Mouse (Mus musculus) heart, embryonic 15.5 days (tissue): ENCODE results near the gene Kcne2. TPM values are rescaled to one million over a fixed set of nuclear protein-coding genes. Genes with fewer than 3 reads are reported as not detected.

Experiments
- ATAC-seq: fragments of 200-750 bp; cut with Nextera tagmentation; replicated peaks from 2 replicates; pipeline ENCODE4 v1.8.0; 2017; ENCODE audit warnings: low read depth, moderate TSS enrichment; ENCODE audit not compliant: insufficient number of reproducible peaks, insufficient read depth, low FRiP score
- H3K27ac ChIP-seq: fragments of 300-500 bp; sonication (generic); 2 replicates; pipeline ENCODE4 v1.5.1; 2015; ENCODE audit warnings: mild to moderate bottlenecking, inconsistent platforms
- H3K27me3 ChIP-seq: fragments of 300-500 bp; sonication (generic); 2 replicates; pipeline ENCODE4 v1.6.1; 2015; ENCODE audit warnings: inconsistent platforms
- H3K36me3 ChIP-seq: fragments of 300-500 bp; sonication (generic); 2 replicates; pipeline ENCODE4 v1.6.1; 2015; ENCODE audit warnings: mild to moderate bottlenecking, inconsistent platforms
- H3K4me1 ChIP-seq: fragments of 300-500 bp; sonication (generic); replicated peaks from 2 replicates; pipeline ENCODE4 v1.6.1; 2015; ENCODE audit warnings: inconsistent platforms
- H3K4me2 ChIP-seq: fragments of 300-500 bp; sonication (generic); 2 replicates; pipeline ENCODE4 v1.6.1; 2015; ENCODE audit warnings: inconsistent platforms, mild to moderate bottlenecking, moderate library complexity
- H3K4me3 ChIP-seq: fragments of 300-500 bp; sonication (generic); 2 replicates; pipeline ENCODE4 v1.5.1; 2015; ENCODE audit warnings: mild to moderate bottlenecking, inconsistent platforms
- H3K9ac ChIP-seq: fragments of 300-500 bp; sonication (generic); 2 replicates; pipeline ENCODE4 v1.6.1; 2015; ENCODE audit warnings: mild to moderate bottlenecking, inconsistent platforms
- H3K9me3 ChIP-seq: fragments of 300-500 bp; sonication (generic); replicated peaks from 2 replicates; pipeline ENCODE4 v1.6.1; 2016; ENCODE audit warnings: inconsistent platforms
- WGBS: fragments of 180-500 bp; shearing (Covaris S2); methylation state at CpG from one replicate; pipeline ENCODE4 v1.1.7; 2015; ENCODE audit warnings: mixed read lengths; 5-methylcytosine and 5-hydroxymethylcytosine counted together
- polyA plus RNA-seq: library from polyadenylated mRNA; unstranded; fragments of >200 nt; fragmentation: Nextera tagmentation; extraction: Ambion mirVana; gene quantifications from 2 replicates; pipeline ENCODE4 v1.2.1, GENCODE M21; 2015

The Kcne2 gene
- polyA plus RNA-seq = 0.66 and 1.0 TPM in 2 replicates

DNA sequence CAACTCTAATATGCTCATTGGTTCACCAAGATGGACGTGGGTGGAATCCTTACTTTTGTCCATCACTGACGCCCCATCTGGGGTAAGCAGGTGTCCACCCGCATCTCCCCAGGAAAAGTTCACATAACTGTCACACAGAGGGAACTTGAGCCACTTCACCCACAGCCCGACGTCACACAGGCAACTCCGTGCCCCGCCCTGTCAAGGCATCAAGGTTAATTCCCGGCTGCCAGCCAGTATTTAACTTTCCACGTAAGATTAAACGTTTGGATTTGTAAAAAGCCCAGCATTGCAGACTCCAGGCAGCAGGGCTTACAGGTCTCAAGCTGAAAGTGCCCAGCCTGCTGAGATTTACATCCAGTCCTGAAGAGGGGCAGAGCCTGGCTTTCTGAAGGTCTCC is at the start of gene Kcne2:
TSS of gene Kcne2 (plus strand) at position 289 of the 400 bp plus-strand sequence.
- Histone ChIP-seq H3K9me3 (no peaks in the 10 kb centered on the region), H3K36me3 (no peaks in the 10 kb centered on the region), H3K4me2 (no peak within 1 kb of the TSS), H3K27me3 (no peaks in the 10 kb centered on the region; the same call in 1 of the 2 replicates), H3K4me1 (peaks cover 11% of the 10 kb centered on the region), H3K4me3 (no peak within 1 kb of the TSS), H3K9ac (no peak within 1 kb of the TSS), H3K27ac (no peak within 1 kb of the TSS)
- ATAC-seq = no peak
- WGBS = 60% methylated on average over 10 of the region's 10 CpGs

DNA sequence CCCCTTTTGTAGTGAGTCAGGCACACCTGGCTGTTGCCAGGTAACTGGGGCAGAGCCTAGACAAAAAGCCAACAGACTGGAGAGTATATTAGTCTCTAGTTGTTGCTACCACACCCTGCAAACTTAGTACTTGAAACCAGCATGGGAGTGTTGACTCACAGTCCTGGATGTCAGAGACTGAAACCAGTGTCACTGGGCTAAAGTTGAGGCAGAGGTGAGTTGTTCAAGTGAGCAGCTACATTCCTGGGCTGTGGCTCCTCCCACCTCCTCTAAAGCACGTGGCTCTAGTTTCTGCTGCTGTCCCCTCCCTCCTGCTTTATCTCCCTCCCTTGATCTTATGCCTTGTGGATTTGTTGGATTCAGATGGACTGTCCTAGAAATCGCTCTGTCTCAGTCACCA is 46.3 kb upstream of the Kcne2 start:
- H3K27ac ChIP-seq = no peak overlapping the region
- no peak overlapping the region for H3K4me2 ChIP-seq
- no peak overlapping the region for H3K4me3 ChIP-seq
- 41% methylated on average over 2 of the region's 2 CpGs for WGBS
- peaks cover 3% of the 10 kb centered on the region for H3K4me1 ChIP-seq
- ATAC-seq = no peak
- H3K36me3 ChIP-seq = no peaks in the 10 kb centered on the region
- H3K27me3 ChIP-seq = no peaks in the 10 kb centered on the region
- H3K9ac ChIP-seq = no peak overlapping the region
- no peaks in the 10 kb centered on the region for H3K9me3 ChIP-seq

DNA sequence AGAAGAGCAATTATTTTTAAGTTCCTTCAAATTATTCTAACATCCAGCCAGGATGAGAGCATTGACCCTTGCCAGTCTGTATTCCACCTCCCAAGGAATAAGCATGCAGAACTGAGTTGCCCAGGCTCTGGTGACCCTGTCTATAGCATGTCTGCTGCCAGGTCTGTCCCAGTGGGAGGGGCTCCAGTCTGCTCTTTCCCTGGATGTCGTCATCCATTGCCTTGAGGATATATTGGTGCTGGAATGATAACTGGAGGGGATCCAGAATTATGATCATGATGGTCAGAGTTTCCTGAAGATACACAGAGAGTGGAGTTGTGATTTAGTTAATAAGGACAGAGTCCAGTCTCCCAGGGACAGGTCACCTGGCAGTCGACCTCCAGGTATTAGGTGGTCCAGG is 45.2 kb upstream of the Kcne2 start:
- H3K4me2 ChIP-seq = no peak overlapping the region
- no peak for ATAC-seq
- no peaks in the 10 kb centered on the region for H3K36me3 ChIP-seq
- no peak overlapping the region for H3K27ac ChIP-seq
- H3K27me3 ChIP-seq = no peaks in the 10 kb centered on the region
- 41% methylated on average over 2 of the region's 2 CpGs for WGBS
- H3K9me3 ChIP-seq = no peaks in the 10 kb centered on the region
- H3K9ac ChIP-seq = no peak overlapping the region
- H3K4me1 ChIP-seq = peaks cover 3% of the 10 kb centered on the region
- no peak overlapping the region for H3K4me3 ChIP-seq

DNA sequence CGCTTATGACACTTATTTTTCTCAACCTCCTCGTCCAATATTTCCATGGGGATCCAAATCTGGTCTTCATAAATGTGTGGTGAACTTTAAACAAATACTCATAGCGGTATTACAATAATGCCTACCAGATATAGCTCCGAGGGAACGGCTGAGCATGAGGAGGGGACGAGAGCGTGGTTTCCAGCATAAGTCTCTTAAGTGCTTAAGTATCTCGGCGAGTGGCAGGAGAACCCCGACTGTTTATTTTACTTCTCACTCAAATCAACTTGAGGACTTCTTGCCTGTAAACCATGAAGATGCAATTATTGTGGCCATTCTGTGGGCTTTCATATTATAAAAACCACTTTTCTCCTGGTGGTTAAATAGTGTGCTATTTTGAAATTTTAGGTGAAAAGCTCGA is 44.5 kb upstream of the Kcne2 start:
- H3K27me3 ChIP-seq = no peaks in the 10 kb centered on the region
- no peak overlapping the region for H3K9ac ChIP-seq
- no peaks in the 10 kb centered on the region for H3K36me3 ChIP-seq
- 44% methylated on average over 11 of the region's 11 CpGs for WGBS
- no peaks in the 10 kb centered on the region for H3K9me3 ChIP-seq
- no peak overlapping the region for H3K27ac ChIP-seq
- no peak overlapping the region; the same call in 1 of the 2 replicates for H3K4me2 ChIP-seq
- ATAC-seq = no peak
- H3K4me3 ChIP-seq = no peak overlapping the region
- H3K4me1 ChIP-seq = peaks cover 3% of the 10 kb centered on the region

DNA sequence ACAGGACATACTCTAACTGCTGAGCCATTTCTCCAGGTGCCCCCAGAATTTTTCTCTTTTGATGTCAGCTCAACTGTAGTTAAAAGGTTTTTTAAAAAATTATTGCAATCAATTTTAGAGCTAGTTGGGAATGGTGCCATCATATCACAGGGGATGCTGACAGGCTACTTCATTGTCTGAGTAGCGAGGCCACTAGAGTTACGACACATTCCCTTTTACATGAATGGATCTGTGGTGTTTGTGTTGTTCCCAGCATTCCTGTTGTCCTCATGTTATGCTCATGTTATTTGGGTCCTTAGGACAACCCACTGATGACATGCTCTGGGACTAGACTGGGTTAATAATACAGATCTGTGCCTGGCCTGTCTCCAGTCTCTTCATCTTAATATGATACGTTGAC is 42.5 kb upstream of the Kcne2 start:
- no peak overlapping the region for H3K27ac ChIP-seq
- no peak overlapping the region for H3K9ac ChIP-seq
- 60% methylated on average over 3 of the region's 3 CpGs for WGBS
- no peak for ATAC-seq
- H3K9me3 ChIP-seq = no peaks in the 10 kb centered on the region
- 0 out of 2 replicates have a peak, but pooled peaks cover 3% of the 10 kb centered on the region for H3K27me3 ChIP-seq
- H3K4me1 ChIP-seq = peaks cover 3% of the 10 kb centered on the region
- H3K4me3 ChIP-seq = no peak overlapping the region
- no peak overlapping the region for H3K4me2 ChIP-seq
- H3K36me3 ChIP-seq = no peaks in the 10 kb centered on the region

DNA sequence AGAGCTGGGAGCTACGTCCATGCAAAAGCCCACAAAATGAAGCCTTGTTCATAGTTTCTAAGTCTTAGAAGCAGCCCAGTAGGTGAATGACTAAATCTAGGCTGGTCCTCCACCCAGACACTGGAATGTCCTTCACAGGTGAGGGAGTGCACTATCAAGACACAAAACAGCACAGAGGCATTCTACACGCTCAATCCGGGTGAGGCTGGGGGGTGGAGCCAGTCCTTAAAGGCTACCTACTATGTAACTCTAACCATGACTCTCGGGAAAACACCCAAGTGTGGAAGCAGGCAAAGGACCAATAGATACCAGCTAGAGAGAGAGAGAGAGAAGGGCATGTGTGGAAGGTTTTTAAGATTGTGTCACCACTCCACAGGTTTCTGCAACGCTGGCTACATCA is 41.7 kb upstream of the Kcne2 start:
- no peak overlapping the region for H3K9ac ChIP-seq
- no peak overlapping the region for H3K4me3 ChIP-seq
- H3K36me3 ChIP-seq = no peaks in the 10 kb centered on the region
- no peaks in the 10 kb centered on the region for H3K9me3 ChIP-seq
- H3K4me1 ChIP-seq = peaks cover 3% of the 10 kb centered on the region
- no peak for ATAC-seq
- 0 out of 2 replicates have a peak, but pooled peaks cover 3% of the 10 kb centered on the region for H3K27me3 ChIP-seq
- 51% methylated on average over 5 of the region's 5 CpGs for WGBS
- H3K27ac ChIP-seq = no peak overlapping the region
- no peak overlapping the region for H3K4me2 ChIP-seq

DNA sequence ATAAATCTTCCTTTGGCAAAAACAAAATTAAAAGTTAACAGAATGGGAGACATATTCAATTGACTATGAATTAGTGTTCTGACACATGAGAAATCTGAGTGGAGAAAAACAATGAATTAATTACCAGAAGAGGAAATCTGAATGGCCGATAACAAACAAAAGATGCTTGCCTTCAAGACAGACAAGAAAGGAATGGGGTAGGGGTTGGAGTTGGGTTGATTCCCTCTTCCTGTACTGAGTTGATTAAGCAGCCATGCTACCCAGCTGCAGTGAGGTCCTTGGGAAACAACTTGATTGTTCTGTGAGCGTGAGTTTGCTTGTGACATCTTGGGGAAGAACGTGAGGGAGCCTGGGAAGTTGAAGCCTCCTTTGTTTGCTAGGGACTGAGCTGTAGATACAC is 37.9 kb upstream of the Kcne2 start:
- H3K9me3 ChIP-seq = no peaks in the 10 kb centered on the region
- no peaks in the 10 kb centered on the region for H3K36me3 ChIP-seq
- no peak overlapping the region for H3K4me3 ChIP-seq
- 0 out of 2 replicates have a peak, but pooled peaks cover 3% of the 10 kb centered on the region for H3K27me3 ChIP-seq
- H3K9ac ChIP-seq = no peak overlapping the region
- ATAC-seq = no peak
- no peak overlapping the region for H3K4me2 ChIP-seq
- WGBS = 74% methylated on average over 3 of the region's 3 CpGs
- H3K27ac ChIP-seq = no peak overlapping the region
- peaks cover 3% of the 10 kb centered on the region for H3K4me1 ChIP-seq

DNA sequence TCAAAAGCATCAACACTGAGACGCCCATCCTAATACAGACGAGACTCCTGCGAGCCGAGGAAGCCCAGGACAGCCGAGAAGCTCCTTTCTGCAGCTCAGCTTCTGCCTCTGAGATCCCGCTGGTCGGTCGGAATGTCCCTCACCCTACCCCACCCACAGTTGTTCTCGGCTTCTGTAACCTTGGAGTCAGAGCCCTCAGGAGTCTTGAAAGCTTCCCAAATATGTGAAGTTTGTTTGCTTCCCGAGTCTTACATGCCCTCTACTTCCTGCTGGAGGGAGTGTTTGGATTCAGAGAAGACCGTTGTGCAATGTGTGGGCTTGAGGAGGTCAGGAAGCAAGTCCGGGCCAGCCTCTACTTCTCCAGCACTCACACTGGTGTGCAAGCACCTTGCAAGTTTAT is 24.3 kb upstream of the Kcne2 start:
- no peak for ATAC-seq
- Histone ChIP-seq H3K27ac (no peak overlapping the region), H3K27me3 (no peaks in the 10 kb centered on the region), H3K36me3 (no peaks in the 10 kb centered on the region), H3K9me3 (no peaks in the 10 kb centered on the region), H3K4me3 (no peak overlapping the region), H3K4me2 (no peak overlapping the region), H3K9ac (no peak overlapping the region), H3K4me1 (no peaks in the 10 kb centered on the region)
- 72% methylated on average over 12 of the region's 12 CpGs for WGBS

DNA sequence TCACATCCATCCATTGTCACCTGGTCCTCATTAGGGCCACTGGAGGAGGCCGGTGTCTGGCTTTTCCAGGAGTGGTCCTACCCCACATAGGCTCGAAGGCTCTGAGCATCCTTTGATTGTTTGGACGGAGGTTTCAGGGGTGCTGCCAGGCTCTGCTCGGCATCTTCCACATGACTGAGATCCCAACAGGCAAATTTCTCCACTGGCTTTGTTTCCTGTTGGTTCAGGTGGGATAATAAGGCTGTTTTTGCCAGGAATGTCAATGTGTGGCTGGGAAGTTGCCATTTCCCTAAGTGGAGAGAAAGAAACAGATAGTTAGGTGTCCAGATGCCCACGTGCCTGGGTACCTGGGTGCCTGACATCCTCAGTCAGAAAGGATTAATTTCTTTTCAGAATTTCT is 17.7 kb upstream of the Kcne2 start:
- no peaks in the 10 kb centered on the region for H3K27me3 ChIP-seq
- H3K4me3 ChIP-seq = no peak overlapping the region
- H3K27ac ChIP-seq = no peak overlapping the region
- no peak for ATAC-seq
- H3K9ac ChIP-seq = no peak overlapping the region
- H3K9me3 ChIP-seq = no peaks in the 10 kb centered on the region
- H3K36me3 ChIP-seq = no peaks in the 10 kb centered on the region
- 74% methylated on average over 5 of the region's 5 CpGs for WGBS
- no peak overlapping the region for H3K4me2 ChIP-seq
- H3K4me1 ChIP-seq = no peaks in the 10 kb centered on the region

DNA sequence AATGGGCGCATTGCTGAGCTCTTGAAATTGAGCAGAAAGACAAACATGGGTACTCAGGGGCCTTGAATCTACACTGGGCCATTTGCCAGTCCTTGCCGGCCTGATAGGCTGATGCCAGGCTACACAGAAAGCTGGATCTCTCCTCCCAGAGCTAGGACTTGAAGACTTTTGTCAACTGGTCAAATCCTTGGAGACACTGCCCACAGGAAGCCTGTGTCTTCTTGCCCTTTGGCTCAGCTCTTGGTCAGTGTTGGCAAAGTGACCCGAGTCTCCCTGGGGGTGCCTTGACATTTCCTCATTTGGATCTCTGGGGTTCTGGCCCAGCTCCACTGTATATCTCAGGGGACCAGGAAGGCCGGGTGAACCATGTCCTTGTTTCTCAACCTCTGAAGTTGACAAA is 16.7 kb upstream of the Kcne2 start:
- H3K4me2 ChIP-seq = no peak overlapping the region
- H3K27ac ChIP-seq = no peak overlapping the region
- H3K4me3 ChIP-seq = no peak overlapping the region
- no peak for ATAC-seq
- H3K9me3 ChIP-seq = no peaks in the 10 kb centered on the region
- H3K9ac ChIP-seq = no peak overlapping the region
- 77% methylated on average over 4 of the region's 4 CpGs for WGBS
- no peaks in the 10 kb centered on the region for H3K4me1 ChIP-seq
- H3K36me3 ChIP-seq = no peaks in the 10 kb centered on the region
- no peaks in the 10 kb centered on the region for H3K27me3 ChIP-seq

DNA sequence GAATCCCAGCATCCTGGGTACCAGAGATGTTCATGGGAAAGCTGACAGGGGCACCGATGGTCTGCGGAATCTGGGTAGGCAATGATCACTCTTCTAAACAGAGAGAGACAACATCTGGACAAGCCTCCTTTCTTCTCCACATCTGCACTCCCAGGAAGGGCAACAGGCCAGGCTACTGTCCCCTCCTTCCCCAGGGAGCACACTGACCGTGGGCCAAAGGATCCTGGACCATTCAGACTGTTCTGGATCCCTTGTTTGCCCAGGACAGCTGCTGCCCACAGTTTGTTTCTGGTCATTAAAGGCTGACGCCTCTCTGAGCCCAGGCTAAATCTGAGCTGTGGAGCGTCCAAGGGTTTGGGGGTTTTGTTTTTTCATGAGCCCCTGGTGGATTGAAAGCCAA is 9.5 kb upstream of the Kcne2 start:
- H3K4me3 ChIP-seq = no peak overlapping the region
- H3K4me1 ChIP-seq = no peaks in the 10 kb centered on the region
- ATAC-seq = no peak
- no peaks in the 10 kb centered on the region for H3K9me3 ChIP-seq
- 83% methylated on average over 5 of the region's 5 CpGs for WGBS
- no peaks in the 10 kb centered on the region for H3K27me3 ChIP-seq
- H3K27ac ChIP-seq = no peak overlapping the region
- no peak overlapping the region for H3K4me2 ChIP-seq
- no peaks in the 10 kb centered on the region for H3K36me3 ChIP-seq
- no peak overlapping the region for H3K9ac ChIP-seq

DNA sequence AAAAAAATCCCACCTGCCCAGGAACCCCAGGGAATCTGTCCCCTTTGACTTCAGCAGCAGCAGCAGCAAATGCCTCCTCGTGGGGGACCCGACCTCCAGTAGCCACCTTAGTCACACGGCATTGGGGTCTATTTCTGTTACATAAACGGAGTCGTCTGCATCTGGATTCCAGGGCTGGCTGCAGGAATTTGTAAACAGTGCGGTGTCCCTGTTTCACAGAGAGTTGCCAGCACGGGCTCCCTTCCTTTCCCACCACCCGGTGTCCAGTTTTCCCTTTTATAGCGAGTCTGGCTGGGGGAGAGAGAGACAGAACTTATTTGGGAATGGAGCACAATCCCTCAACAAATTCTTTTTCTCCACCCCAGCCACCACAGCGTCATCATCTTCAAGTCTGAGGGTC is 7.1 kb upstream of the Kcne2 start:
- Histone ChIP-seq H3K4me1 (no peaks in the 10 kb centered on the region), H3K27ac (no peak overlapping the region), H3K4me2 (no peak overlapping the region), H3K36me3 (no peaks in the 10 kb centered on the region), H3K9me3 (no peaks in the 10 kb centered on the region), H3K4me3 (no peak overlapping the region), H3K27me3 (no peaks in the 10 kb centered on the region; the same call in 1 of the 2 replicates), H3K9ac (no peak overlapping the region)
- 26% methylated on average over 10 of the region's 10 CpGs for WGBS
- no peak for ATAC-seq
